Mouse (Mus musculus): Measurements from ENCODE around the gene Tmem37.

DNA sequence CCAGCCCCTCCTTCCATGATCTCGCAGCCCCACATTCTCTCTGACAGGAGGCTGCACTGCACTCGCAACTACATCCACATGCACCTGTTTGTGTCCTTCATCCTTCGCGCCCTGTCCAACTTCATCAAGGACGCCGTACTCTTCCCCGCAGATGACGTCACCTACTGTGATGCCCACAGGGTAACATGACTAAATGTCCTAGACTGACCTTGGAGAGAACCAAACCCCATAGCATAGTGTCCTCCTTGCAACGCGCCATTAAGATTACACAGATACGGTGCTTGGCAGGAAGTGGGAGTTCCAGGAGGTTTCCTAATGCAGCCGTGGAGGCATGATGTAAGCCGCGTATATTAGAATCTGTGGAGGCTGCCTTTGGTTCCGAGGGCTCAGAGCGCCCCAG is 29.3 kb downstream of the Tmem37 start:
- TF ChIP-seq CTCF (IDR thresholded peaks at IDR 0.05; ENCODE audit: low read depth) (no peak), EP300 (IDR thresholded peaks at IDR 0.05; ENCODE audit: low read depth) (no peak)
